Mouse (Mus musculus): ENCODE measurements around the gene Brinp1.

GRCm38 (mm10) chr4:68788477-68788999, 165.7 kb downstream of the Brinp1 start:
- no peak for TF ChIP-seq CHD2 (IDR thresholded peaks at IDR 0.05; ENCODE audit: low read depth, low read length)
- TF ChIP-seq ZC3H11A (IDR thresholded peaks at IDR 0.05; ENCODE audit: borderline replicate concordance, low read depth, low read length) = no peak
